Mouse (Mus musculus): ENCODE results near the gene Nhlrc4. TPM values are rescaled to one million over a fixed set of nuclear protein-coding genes. Genes with fewer than 3 reads are reported as not detected.
A peak's percentile ranks its signal among the peaks of the same experiment; 100 is the strongest.

Gene Nhlrc4
- polyA plus RNA-seq, 1 experiment, result 0.46 TPM

DNA sequence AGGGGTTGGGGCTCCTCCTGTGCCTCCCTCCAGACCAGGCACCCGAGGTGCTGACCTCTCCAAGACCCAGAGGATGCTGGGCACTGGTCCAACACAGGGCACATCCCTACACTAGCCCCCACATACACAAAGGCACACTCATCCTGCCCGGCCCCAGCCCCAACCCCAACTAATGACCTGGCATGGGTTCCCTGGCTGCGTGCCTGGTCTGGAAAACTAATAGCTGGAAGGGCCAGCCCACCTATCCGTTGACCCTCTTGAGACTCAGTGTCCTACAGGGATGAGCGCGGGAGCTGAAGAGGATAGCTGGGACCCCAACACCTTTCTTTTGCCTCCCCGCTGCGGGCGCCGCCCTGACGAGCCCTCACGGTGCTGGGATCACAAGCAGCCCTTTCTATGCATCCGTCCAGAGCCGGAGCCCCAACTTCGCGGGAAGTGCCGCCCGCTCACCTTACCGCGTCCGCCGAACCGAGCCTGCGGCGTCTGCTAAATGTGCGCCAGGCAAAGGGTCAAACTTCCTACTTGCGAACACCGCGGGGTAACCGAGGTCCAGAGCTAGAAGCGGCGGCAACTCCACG, 6.6 kb upstream of the Nhlrc4 start:
- no peaks in the 10 kb centered on the region for H3K36me3 ChIP-seq (ENCODE audit: control insufficient read depth, insufficient read depth)
- H3K4me3 ChIP-seq (ENCODE audit: insufficient read depth, poor library complexity, severe bottlenecking), result no peak overlapping the region
- no peaks in the 10 kb centered on the region for H3K79me3 ChIP-seq (ENCODE audit: low read depth)
- no peaks in the 10 kb centered on the region for H3K79me2 ChIP-seq (ENCODE audit: control insufficient read depth, insufficient read depth)
- no peak for TF ChIP-seq CTCF (IDR thresholded peaks at IDR 0.05; ENCODE audit: control insufficient read depth, insufficient read depth, insufficient read length)
- no peak for TF ChIP-seq MYOG (IDR thresholded peaks at IDR 0.05; ENCODE audit: control insufficient read depth, extremely low read depth, insufficient read length)
- TF ChIP-seq MAX (IDR thresholded peaks at IDR 0.05), result no peak
- no peak for TF ChIP-seq MYOD1 (IDR thresholded peaks at IDR 0.05; ENCODE audit: control insufficient read depth, insufficient read length, low read depth)
- TF ChIP-seq FOSL1 (IDR thresholded peaks at IDR 0.05; ENCODE audit: insufficient read depth, low read length, poor library complexity, severe bottlenecking), result no peak
- no peak for TF ChIP-seq USF1 (IDR thresholded peaks at IDR 0.05; ENCODE audit: low read depth)
- no peak for TF ChIP-seq CEBPB (IDR thresholded peaks at IDR 0.05; ENCODE audit: low read depth)
- H3ac ChIP-seq (ENCODE audit: control insufficient read depth, insufficient read length, low read depth), result peak overlapping the region; percentile 30
- peaks cover 38% of the 10 kb centered on the region for H3K27me3 ChIP-seq (ENCODE audit: control insufficient read depth, insufficient read depth, insufficient read length)

DNA sequence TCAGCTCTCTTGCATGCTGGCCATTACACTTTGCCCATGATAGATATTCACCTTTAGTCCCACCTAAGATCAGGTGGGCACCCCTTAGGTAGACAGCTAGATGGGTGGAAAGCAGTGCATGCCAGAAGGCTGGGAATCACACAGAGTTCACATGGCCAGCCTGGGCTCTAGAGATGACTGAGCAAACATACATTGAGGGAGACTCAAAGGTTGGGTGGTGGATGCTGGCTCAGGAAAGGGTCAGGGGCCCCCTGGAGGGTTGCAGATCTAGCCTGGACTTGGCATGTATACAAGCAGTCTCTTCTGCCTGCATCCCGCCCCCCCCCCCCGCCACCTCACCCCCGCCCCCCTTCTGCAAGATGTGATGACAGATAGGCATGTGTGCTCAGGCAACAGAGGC, 5.9 kb upstream of the Nhlrc4 start:
- Histone ChIP-seq H3ac (ENCODE audit: control insufficient read depth, insufficient read length, low read depth) (no peak overlapping the region), H3K27me3 (ENCODE audit: control insufficient read depth, insufficient read depth, insufficient read length) (peaks cover 38% of the 10 kb centered on the region), H3K4me3 (ENCODE audit: insufficient read depth, poor library complexity, severe bottlenecking) (no peak overlapping the region), H3K79me2 (ENCODE audit: control insufficient read depth, insufficient read depth) (no peaks in the 10 kb centered on the region), H3K36me3 (ENCODE audit: control insufficient read depth, insufficient read depth) (no peaks in the 10 kb centered on the region), H3K79me3 (ENCODE audit: low read depth) (no peaks in the 10 kb centered on the region)
- TF ChIP-seq MYOG (IDR thresholded peaks at IDR 0.05; ENCODE audit: control insufficient read depth, extremely low read depth, insufficient read length), result no peak
- TF ChIP-seq USF1 (IDR thresholded peaks at IDR 0.05; ENCODE audit: low read depth), result no peak
- TF ChIP-seq FOSL1 (IDR thresholded peaks at IDR 0.05; ENCODE audit: insufficient read depth, low read length, poor library complexity, severe bottlenecking), result no peak
- no peak for TF ChIP-seq MYOD1 (IDR thresholded peaks at IDR 0.05; ENCODE audit: control insufficient read depth, insufficient read length, low read depth)
- TF ChIP-seq MAX (IDR thresholded peaks at IDR 0.05), result no peak
- no peak for TF ChIP-seq CTCF (IDR thresholded peaks at IDR 0.05; ENCODE audit: control insufficient read depth, insufficient read depth, insufficient read length)
- TF ChIP-seq CEBPB (IDR thresholded peaks at IDR 0.05; ENCODE audit: low read depth), result no peak

DNA sequence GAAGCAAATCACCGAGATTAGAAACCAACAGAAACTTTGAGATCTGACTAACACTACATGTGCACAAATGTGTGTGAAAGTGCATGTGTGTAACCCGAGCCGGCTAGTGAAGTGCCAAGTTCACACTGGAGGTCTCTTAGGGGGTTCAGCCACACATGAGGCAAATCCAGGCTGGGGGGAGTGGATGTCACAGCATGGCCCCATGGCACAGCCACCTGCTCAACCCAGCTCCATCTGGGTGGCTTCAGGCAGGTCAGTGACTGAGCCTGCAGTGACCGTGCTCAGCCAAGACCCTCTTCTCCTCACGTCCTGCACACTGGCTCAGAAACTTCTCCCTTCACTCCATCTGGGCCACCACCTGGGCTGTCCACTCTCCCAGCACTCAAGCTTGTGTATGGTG, 5.2 kb upstream of the Nhlrc4 start:
- no peaks in the 10 kb centered on the region for H3K36me3 ChIP-seq (ENCODE audit: control insufficient read depth, insufficient read depth)
- no peak for TF ChIP-seq USF1 (IDR thresholded peaks at IDR 0.05; ENCODE audit: low read depth)
- TF ChIP-seq FOSL1 (IDR thresholded peaks at IDR 0.05; ENCODE audit: insufficient read depth, low read length, poor library complexity, severe bottlenecking), result no peak
- TF ChIP-seq CEBPB (IDR thresholded peaks at IDR 0.05; ENCODE audit: low read depth), result no peak
- no peak for TF ChIP-seq CTCF (IDR thresholded peaks at IDR 0.05; ENCODE audit: control insufficient read depth, insufficient read depth, insufficient read length)
- TF ChIP-seq MAX (IDR thresholded peaks at IDR 0.05), result no peak
- no peak for TF ChIP-seq MYOD1 (IDR thresholded peaks at IDR 0.05; ENCODE audit: control insufficient read depth, insufficient read length, low read depth)
- TF ChIP-seq MYOG (IDR thresholded peaks at IDR 0.05; ENCODE audit: control insufficient read depth, extremely low read depth, insufficient read length), result no peak
- H3K27me3 ChIP-seq (ENCODE audit: control insufficient read depth, insufficient read depth, insufficient read length), result peaks cover 38% of the 10 kb centered on the region
- H3ac ChIP-seq (ENCODE audit: control insufficient read depth, insufficient read length, low read depth), result no peak overlapping the region
- H3K79me3 ChIP-seq (ENCODE audit: low read depth), result no peaks in the 10 kb centered on the region
- H3K4me3 ChIP-seq (ENCODE audit: insufficient read depth, poor library complexity, severe bottlenecking), result no peak overlapping the region
- no peaks in the 10 kb centered on the region for H3K79me2 ChIP-seq (ENCODE audit: control insufficient read depth, insufficient read depth)

DNA sequence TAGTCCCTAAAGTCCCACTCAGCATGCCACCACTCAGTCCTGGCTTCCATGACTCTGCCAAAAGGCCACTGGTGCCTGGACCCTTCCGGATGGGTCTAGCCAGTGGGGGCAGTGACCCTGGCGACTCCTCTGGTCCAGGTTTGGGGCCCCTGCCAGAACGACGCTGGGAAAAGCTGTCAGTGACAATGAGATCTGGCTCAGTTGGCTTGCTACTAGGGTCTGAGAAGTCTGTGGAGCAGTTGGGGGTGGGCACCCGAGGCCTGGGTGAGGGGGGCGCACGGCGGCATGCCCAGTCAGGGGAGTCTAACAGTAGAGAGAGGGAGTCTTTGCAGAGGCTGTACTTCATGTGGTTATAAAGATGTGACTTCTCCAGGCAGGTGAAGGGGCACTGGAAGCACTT, 3.3 kb upstream of the Nhlrc4 start:
- Histone ChIP-seq H3K79me2 (ENCODE audit: control insufficient read depth, insufficient read depth) (no peaks in the 10 kb centered on the region), H3K36me3 (ENCODE audit: control insufficient read depth, insufficient read depth) (no peaks in the 10 kb centered on the region), H3K4me3 (ENCODE audit: insufficient read depth, poor library complexity, severe bottlenecking) (no peak overlapping the region), H3ac (ENCODE audit: control insufficient read depth, insufficient read length, low read depth) (no peak overlapping the region), H3K27me3 (ENCODE audit: control insufficient read depth, insufficient read depth, insufficient read length) (peaks cover 33% of the 10 kb centered on the region), H3K79me3 (ENCODE audit: low read depth) (no peaks in the 10 kb centered on the region)
- TF ChIP-seq MAX (IDR thresholded peaks at IDR 0.05) (no peak), CTCF (IDR thresholded peaks at IDR 0.05; ENCODE audit: control insufficient read depth, insufficient read depth, insufficient read length) (no peak), MYOD1 (IDR thresholded peaks at IDR 0.05; ENCODE audit: control insufficient read depth, insufficient read length, low read depth) (no peak), CEBPB (IDR thresholded peaks at IDR 0.05; ENCODE audit: low read depth) (no peak)

DNA sequence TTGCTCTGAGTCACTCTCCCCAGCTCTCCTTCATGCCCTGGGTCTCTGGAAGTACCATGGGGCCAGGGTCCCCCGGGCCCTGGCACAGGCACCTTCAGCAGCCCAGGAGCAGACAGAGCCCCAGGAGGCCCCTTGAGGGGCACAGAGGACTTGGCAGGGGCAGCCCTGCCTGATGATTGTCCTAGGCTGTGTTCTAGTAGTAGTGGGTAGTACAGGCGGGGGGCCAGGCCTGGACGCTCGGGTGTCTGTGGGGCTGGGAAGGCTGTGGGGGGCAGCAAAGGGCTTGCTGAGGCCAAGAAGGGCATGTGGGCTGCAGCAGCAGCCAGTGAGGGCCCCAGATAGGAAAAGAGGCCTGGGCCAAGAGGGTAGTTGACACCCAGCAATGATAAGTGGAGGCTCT, 2.8 kb upstream of the Nhlrc4 start:
- H3K36me3 ChIP-seq (ENCODE audit: control insufficient read depth, insufficient read depth), result no peaks in the 10 kb centered on the region
- H3K27me3 ChIP-seq (ENCODE audit: control insufficient read depth, insufficient read depth, insufficient read length), result peaks cover 28% of the 10 kb centered on the region
- H3K79me3 ChIP-seq (ENCODE audit: low read depth), result no peaks in the 10 kb centered on the region
- H3ac ChIP-seq (ENCODE audit: control insufficient read depth, insufficient read length, low read depth), result no peak overlapping the region
- TF ChIP-seq MYOD1 (IDR thresholded peaks at IDR 0.05; ENCODE audit: control insufficient read depth, insufficient read length, low read depth) (no peak), USF1 (IDR thresholded peaks at IDR 0.05; ENCODE audit: low read depth) (no peak), FOSL1 (IDR thresholded peaks at IDR 0.05; ENCODE audit: insufficient read depth, low read length, poor library complexity, severe bottlenecking) (no peak)
- no peaks in the 10 kb centered on the region for H3K79me2 ChIP-seq (ENCODE audit: control insufficient read depth, insufficient read depth)
- no peak overlapping the region for H3K4me3 ChIP-seq (ENCODE audit: insufficient read depth, poor library complexity, severe bottlenecking)

DNA sequence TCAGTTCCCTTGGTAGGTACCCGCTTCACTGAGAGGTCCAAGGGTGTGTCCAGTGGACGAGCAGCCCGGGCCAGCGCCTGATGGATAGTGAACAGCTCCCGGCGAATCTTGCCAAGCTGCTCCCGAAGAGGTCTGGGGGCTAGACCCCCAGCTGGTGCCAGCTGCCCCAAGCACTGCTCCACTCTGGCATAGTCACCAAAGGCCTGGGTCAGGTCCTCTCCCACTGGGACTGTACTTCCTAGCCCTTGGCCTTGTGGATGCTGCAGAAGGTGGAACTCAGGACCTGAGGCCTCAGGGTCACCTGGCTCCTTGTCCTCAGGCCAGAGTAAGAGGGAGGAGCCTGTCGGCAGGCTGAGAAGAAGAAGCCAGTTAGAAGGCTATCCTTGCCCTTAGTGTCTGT, 2.1 kb upstream of the Nhlrc4 start:
- TF ChIP-seq USF1 (IDR thresholded peaks at IDR 0.05; ENCODE audit: low read depth), result no peak
- TF ChIP-seq FOSL1 (IDR thresholded peaks at IDR 0.05; ENCODE audit: insufficient read depth, low read length, poor library complexity, severe bottlenecking), result no peak
- no peak for TF ChIP-seq CEBPB (IDR thresholded peaks at IDR 0.05; ENCODE audit: low read depth)
- TF ChIP-seq MAX (IDR thresholded peaks at IDR 0.05), result no peak
- Histone ChIP-seq H3K4me3 (ENCODE audit: insufficient read depth, poor library complexity, severe bottlenecking) (no peak overlapping the region), H3K79me2 (ENCODE audit: control insufficient read depth, insufficient read depth) (peaks cover 6% of the 10 kb centered on the region), H3K36me3 (ENCODE audit: control insufficient read depth, insufficient read depth) (no peaks in the 10 kb centered on the region), H3K79me3 (ENCODE audit: low read depth) (no peaks in the 10 kb centered on the region), H3ac (ENCODE audit: control insufficient read depth, insufficient read length, low read depth) (no peak overlapping the region), H3K27me3 (ENCODE audit: control insufficient read depth, insufficient read depth, insufficient read length) (peaks cover 21% of the 10 kb centered on the region)
